Mouse (Mus musculus): Measurements from ENCODE around the gene St3gal4. TPM values are rescaled to one million over a fixed set of nuclear protein-coding genes. Genes with fewer than 3 reads are reported as not detected.

St3gal4 gene
- polyA plus RNA-seq, 1 experiment from 2014 or later, result 11.8 TPM

DNA sequence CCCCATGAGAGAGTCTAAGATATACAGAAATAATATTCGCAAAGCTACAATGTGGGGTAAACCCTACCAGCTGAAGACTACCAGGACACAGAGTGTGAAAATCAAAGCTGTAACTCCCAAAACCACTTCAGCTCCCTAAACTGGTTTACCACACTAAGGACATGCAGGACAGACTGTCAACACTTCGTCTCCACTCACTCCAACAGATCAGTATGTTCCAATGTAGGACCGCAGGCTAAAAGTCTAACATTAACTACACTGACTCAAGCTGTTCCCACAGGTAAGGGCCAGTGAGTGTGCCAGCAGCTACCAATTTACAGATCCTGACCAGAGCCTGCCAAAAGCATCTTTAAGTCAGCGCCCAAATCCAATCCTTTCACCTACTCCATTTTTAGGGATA is 67.4 kb downstream of the St3gal4 start:
- H3K9me3 ChIP-seq, result no peaks in the 10 kb centered on the region
- H3K9ac ChIP-seq, result no peak overlapping the region
- no peaks in the 10 kb centered on the region for H3K4me1 ChIP-seq
- no peak overlapping the region for H3K27ac ChIP-seq
- H3K27me3 ChIP-seq (replicated peaks), result no peaks in the 10 kb centered on the region
- H3K36me3 ChIP-seq, result peaks cover 8% of the 10 kb centered on the region; the same call in 1 of the 2 replicates
- no peak overlapping the region for H3K4me3 ChIP-seq
- no peak for ATAC-seq (ENCODE audit: low FRiP score, low read depth)
- H3K4me2 ChIP-seq (replicated peaks), result no peak overlapping the region
- WGBS, result 96% methylated on average over 4 of the region's 4 CpGs

DNA sequence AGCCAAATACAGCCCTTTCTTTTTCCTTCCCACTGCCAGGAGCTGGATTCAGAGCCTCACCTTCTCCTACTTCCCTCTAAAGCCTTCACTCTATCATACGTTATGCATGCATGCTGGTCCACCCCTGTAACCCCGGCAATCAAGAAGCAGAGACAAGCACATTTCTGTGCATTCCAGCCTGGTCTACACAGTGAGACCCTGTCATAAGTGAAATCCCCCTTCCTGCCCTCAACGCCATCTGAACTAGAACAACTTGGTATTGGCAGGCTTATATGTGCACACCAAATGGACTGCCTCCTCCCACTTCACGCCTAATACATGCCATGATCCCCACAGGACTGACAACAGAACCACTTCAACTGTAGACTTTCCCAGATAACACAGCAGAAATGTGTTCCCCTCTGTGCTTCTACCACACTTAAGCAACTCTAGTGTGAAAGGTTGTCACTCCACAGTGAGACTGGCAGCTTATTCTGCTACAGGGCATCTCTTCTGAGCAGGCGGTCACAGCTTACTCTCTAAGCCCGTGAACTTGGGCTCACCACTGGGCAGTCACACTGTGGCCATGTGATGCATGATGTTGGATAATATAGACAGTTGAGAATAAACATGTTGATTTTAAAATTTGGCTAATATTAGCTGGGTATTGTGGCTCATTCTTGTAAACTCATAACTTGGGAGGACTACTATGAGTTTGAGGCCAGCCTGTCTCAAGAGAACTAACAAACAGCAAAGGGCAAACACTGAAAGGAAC is 68.2 kb downstream of the St3gal4 start:
- no peaks in the 10 kb centered on the region for H3K9me3 ChIP-seq
- no peaks in the 10 kb centered on the region for H3K27me3 ChIP-seq (replicated peaks)
- no peak overlapping the region for H3K27ac ChIP-seq
- H3K9ac ChIP-seq, result no peak overlapping the region
- no peak overlapping the region for H3K4me3 ChIP-seq
- H3K4me2 ChIP-seq (replicated peaks), result no peak overlapping the region
- ATAC-seq (ENCODE audit: low FRiP score, low read depth), result no peak
- no peaks in the 10 kb centered on the region for H3K4me1 ChIP-seq
- 91% methylated on average over 6 of the region's 6 CpGs for WGBS
- H3K36me3 ChIP-seq, result peaks cover 8% of the 10 kb centered on the region; the same call in 1 of the 2 replicates

DNA sequence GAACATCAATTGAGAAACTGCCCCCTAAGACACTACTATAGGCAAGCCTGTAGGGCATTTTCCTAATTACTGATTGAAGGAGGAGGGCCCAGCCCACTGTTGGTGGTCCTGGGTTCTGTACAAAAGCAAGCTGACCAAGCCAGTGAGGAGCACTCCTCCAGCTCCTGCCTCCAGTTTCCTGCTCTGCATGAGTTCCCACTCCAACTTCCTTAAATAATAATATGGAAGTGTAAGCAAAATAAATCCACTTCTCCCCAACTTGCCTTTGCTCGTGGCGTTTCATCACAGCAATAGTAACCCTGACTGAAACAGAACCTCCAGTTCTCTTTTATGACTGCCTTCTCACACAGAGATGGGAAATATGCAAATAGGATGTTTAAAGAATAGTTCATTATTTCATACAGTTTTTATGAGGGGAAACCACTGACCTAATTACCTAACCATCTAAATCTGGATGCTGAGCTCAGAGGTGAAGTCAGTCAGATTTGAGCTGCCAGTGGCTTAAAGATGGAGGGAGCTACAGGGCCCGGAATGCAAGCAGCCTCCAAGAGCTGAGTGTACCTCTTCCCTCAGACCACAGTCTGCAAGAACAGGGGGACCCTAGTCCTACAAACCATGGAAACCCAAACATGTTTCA is 69.1 kb downstream of the St3gal4 start:
- no peak for ATAC-seq (ENCODE audit: low FRiP score, low read depth)
- no peak overlapping the region for H3K9ac ChIP-seq
- 81% methylated on average over 3 of the region's 3 CpGs for whole genome bisulfite sequencing
- H3K27me3 ChIP-seq (replicated peaks), result no peaks in the 10 kb centered on the region
- no peak overlapping the region for H3K4me2 ChIP-seq (replicated peaks)
- no peaks in the 10 kb centered on the region for H3K4me1 ChIP-seq
- H3K27ac ChIP-seq, result no peak overlapping the region
- peaks cover 8% of the 10 kb centered on the region; the same call in 1 of the 2 replicates for H3K36me3 ChIP-seq
- no peak overlapping the region for H3K4me3 ChIP-seq
- H3K9me3 ChIP-seq, result no peaks in the 10 kb centered on the region

DNA sequence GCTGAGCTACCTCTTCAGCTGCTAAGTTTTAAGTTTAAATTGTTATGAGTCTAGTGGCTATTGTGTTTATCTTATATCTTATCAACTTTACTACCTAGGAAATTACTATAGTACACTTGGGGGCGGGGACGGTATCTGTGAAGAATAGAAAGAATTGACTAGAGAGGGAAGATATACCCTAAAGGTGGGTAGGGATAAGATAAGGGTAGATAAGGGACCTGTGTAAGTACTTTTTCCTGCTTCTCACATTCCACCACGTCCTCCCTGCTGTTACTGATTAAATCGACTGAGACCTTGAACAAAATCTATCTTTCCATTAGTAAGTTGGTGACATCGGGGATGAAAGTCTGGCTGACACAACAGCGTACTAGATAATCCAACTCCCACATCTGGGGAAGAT is 70.6 kb downstream of the St3gal4 start:
- no peak for ATAC-seq (ENCODE audit: low FRiP score, low read depth)
- 93% methylated on average over 6 of the region's 6 CpGs for WGBS
- Histone ChIP-seq H3K27me3 (replicated peaks) (no peaks in the 10 kb centered on the region), H3K9ac (no peak overlapping the region), H3K4me2 (replicated peaks) (no peak overlapping the region), H3K9me3 (no peaks in the 10 kb centered on the region), H3K36me3 (peaks cover 8% of the 10 kb centered on the region; the same call in 1 of the 2 replicates), H3K4me3 (no peak overlapping the region), H3K4me1 (peaks cover 7% of the 10 kb centered on the region; the same call in 1 of the 2 replicates), H3K27ac (no peak overlapping the region)

DNA sequence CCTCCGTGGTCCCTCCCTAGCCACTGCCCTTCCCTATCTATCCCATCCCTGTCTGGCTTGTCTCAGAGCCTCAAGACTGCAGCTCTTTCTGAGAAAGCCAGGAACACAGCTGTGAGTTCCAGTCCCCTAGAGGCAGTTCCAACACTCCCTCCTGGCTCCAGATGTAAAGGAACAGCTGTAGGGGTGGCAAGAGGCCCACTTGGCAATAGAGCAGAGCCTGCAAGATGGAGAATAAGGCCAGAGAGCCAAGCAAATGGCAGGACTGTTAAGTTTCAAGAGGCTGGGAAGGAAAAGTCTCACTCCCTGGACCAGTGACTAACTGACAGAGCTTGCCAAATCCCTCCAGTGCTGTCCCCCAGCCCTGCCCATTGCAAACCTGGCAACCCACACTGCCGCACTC is 73.3 kb downstream of the St3gal4 start:
- Histone ChIP-seq H3K4me2 (replicated peaks) (no peak overlapping the region), H3K9me3 (no peaks in the 10 kb centered on the region), H3K36me3 (no peaks in the 10 kb centered on the region), H3K4me3 (no peak overlapping the region), H3K4me1 (peaks cover 7% of the 10 kb centered on the region; the same call in 1 of the 2 replicates), H3K9ac (no peak overlapping the region), H3K27me3 (replicated peaks) (no peaks in the 10 kb centered on the region), H3K27ac (no peak overlapping the region)
- no peak for ATAC-seq (ENCODE audit: low FRiP score, low read depth)
- 92% methylated on average over 2 of the region's 2 CpGs for WGBS

DNA sequence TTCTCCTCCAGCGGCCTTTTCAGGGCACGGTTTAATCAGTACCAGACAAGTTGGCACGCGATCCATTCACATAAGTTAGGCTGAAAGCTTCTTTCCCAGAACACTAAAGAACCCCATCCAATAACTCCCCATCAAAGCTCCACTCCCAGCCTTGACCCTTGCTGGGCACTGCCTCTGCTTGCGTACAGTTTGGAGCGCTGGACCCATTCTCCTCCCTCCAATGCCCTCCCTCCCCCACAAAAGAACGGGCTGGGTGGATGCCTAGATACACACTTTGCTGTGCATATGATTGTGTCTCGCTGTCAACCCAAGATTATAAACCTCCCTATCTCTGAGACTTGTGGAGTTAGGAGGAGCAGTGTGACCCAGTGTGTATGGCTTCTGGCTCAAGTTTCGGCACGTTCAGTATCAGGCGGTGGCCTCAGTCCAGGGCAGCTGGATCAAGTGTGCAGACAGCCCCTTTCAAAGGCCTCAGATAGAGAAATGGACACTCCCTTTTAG is 74.0 kb downstream of the St3gal4 start:
- H3K9ac ChIP-seq, result no peak overlapping the region
- no peaks in the 10 kb centered on the region for H3K9me3 ChIP-seq
- H3K27ac ChIP-seq, result no peak overlapping the region
- peaks cover 7% of the 10 kb centered on the region; the same call in 1 of the 2 replicates for H3K4me1 ChIP-seq
- 69% methylated on average over 11 of the region's 11 CpGs for WGBS
- no peak for ATAC-seq (ENCODE audit: low FRiP score, low read depth)
- no peaks in the 10 kb centered on the region for H3K36me3 ChIP-seq
- no peaks in the 10 kb centered on the region for H3K27me3 ChIP-seq (replicated peaks)
- no peak overlapping the region for H3K4me3 ChIP-seq
- H3K4me2 ChIP-seq (replicated peaks), result no peak overlapping the region

DNA sequence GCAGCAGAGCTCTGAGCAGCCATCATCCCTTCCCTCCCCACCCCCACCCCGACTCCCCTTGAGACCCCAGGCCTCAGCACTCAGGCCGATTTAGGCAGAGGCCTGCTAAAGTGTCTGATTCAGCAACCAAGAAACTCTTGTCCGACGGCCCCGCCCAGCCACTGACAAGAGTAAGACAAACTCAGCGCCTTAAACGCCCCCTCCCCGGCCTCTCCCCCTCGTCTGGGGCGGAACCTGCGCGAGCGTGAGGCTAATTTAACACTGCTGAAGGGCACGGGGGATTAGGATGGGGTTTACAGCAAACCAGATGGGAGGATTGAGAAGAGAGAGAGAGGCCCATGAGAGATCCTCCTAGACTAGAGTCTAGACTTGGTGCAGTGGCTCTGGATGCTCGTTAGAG is 74.6 kb downstream of the St3gal4 start:
- Histone ChIP-seq H3K9me3 (no peaks in the 10 kb centered on the region), H3K4me1 (peaks cover 7% of the 10 kb centered on the region; the same call in 1 of the 2 replicates), H3K4me3 (no peak overlapping the region), H3K36me3 (no peaks in the 10 kb centered on the region), H3K4me2 (replicated peaks) (peak overlapping the region; percentile 25), H3K9ac (no peak overlapping the region), H3K27me3 (replicated peaks) (no peaks in the 10 kb centered on the region), H3K27ac (no peak overlapping the region)
- WGBS, result 6% methylated on average over 15 of the region's 15 CpGs
- ATAC-seq (ENCODE audit: low FRiP score, low read depth), result peak; percentile 22; the same call in 1 of the 2 replicates

DNA sequence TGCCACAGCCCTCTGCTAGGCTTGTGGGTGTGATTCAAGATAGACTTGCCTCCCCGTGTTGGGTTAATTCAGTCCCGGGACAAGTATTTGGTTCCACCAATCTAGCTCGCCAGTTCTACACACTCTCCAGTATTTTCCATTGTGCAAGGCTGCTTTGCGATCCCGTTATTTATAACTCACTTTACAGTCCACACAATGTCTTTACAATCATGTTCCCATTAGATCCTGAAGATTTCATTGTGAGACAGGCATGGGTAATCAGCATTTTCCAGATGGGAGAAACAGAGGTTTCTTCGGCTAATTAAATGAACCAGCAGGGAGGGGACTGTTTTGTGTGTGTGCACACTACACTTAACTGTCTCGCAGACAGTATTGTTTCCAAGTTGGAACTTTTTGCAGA is 75.4 kb downstream of the St3gal4 start:
- 24% methylated on average over 7 of the region's 7 CpGs for WGBS
- Histone ChIP-seq H3K27me3 (replicated peaks) (no peaks in the 10 kb centered on the region), H3K4me3 (no peak overlapping the region), H3K9me3 (no peaks in the 10 kb centered on the region), H3K4me1 (peaks cover 7% of the 10 kb centered on the region; the same call in 1 of the 2 replicates), H3K9ac (no peak overlapping the region), H3K4me2 (replicated peaks) (no peak overlapping the region), H3K27ac (no peak overlapping the region), H3K36me3 (no peaks in the 10 kb centered on the region)
- peak; percentile 64 for ATAC-seq (ENCODE audit: low FRiP score, low read depth)

DNA sequence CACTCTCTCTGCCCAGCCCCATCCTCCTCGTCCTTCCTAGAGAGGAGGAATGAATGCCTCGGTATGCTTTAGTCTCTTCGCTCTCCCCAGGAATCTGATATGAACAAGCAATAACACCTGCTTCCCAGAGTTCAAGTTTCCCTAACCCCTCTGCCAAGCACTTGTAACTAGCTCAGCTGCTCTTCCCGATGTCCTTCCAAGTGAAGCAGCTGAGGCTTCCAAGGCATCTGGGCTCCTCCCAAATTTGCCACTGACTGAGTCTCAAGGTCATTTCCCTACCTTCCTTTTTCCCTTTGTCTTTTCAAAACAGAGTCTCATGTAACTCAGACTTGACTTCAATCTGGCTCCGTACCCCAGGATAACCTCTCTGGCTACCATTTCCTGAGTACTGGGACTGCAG is 77.6 kb downstream of the St3gal4 start:
- Histone ChIP-seq H3K27ac (no peak overlapping the region), H3K4me1 (peaks cover 7% of the 10 kb centered on the region; the same call in 1 of the 2 replicates), H3K9me3 (no peaks in the 10 kb centered on the region), H3K27me3 (replicated peaks) (no peaks in the 10 kb centered on the region), H3K4me3 (no peak overlapping the region), H3K36me3 (no peaks in the 10 kb centered on the region), H3K4me2 (replicated peaks) (no peak overlapping the region), H3K9ac (no peak overlapping the region)
- 83% methylated on average over 5 of the region's 5 CpGs for WGBS
- ATAC-seq (ENCODE audit: low FRiP score, low read depth), result no peak

DNA sequence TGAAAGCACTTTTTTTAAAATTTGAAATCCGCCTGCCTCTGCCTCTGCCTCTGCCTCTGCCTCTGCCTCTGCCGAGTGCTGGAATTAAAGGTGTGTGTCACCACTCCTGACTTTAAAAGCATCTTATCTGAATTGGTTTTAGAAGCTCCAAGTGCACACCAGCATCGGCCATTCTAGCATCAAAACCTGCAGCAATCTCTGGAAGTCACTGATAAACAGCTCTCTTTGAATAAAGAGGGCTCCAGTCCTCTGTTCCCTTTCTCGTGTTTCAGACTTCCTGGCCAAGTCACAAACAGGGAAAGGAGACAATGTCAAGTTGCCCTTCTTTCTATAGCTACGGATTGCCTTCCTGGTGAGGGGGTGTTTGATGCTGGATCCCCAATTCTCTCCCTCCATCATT is 79.2 kb downstream of the St3gal4 start:
- Histone ChIP-seq H3K9ac (no peak overlapping the region), H3K4me3 (no peak overlapping the region), H3K27ac (no peak overlapping the region), H3K4me2 (replicated peaks) (no peak overlapping the region), H3K4me1 (peaks cover 7% of the 10 kb centered on the region; the same call in 1 of the 2 replicates), H3K36me3 (no peaks in the 10 kb centered on the region), H3K27me3 (replicated peaks) (0 out of 2 replicates have a peak, but pooled peaks cover under 1% of the 10 kb centered on the region), H3K9me3 (no peaks in the 10 kb centered on the region)
- 74% methylated on average over 5 of the region's 5 CpGs for WGBS
- ATAC-seq (ENCODE audit: low FRiP score, low read depth), result no peak

DNA sequence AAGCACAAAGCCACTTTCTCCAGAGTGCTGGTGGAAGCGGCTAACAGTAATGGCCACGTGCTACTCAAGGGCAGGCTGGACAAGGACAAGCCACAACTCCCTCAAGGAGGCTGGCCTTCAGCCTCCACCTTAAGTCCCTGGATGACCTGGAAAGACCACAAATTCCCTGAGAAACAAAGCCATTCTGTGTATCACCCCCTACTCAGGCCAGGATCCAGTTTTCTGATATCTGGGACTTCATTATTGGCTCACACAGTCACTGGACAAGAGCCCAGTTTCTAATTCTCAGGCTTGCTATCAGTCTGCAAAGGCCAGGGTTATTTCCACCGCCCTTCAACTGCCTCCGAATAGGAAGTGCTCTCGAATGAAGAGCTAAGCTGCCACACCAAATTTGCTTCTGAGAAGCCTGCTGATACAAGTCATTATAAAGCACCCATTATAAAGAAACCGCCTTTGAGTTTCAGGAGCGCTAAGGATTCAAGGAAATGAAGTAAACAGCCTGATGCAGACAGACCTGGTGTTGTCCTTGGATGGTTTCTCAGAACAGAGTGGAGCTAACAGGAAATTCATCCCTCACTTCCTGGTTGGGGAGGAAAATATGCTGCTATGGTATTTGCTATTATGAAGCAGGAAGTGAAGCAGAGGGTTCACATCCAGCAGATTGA is 80.0 kb downstream of the St3gal4 start:
- H3K9ac ChIP-seq, result no peak overlapping the region
- ATAC-seq (ENCODE audit: low FRiP score, low read depth), result no peak
- H3K27me3 ChIP-seq (replicated peaks), result 0 out of 2 replicates have a peak, but pooled peaks cover 4% of the 10 kb centered on the region
- WGBS, result 81% methylated on average over 7 of the region's 7 CpGs
- no peaks in the 10 kb centered on the region for H3K9me3 ChIP-seq
- H3K4me3 ChIP-seq, result no peak overlapping the region
- peaks cover 1% of the 10 kb centered on the region; the same call in 1 of the 2 replicates for H3K4me1 ChIP-seq
- H3K36me3 ChIP-seq, result no peaks in the 10 kb centered on the region
- H3K27ac ChIP-seq, result no peak overlapping the region
- H3K4me2 ChIP-seq (replicated peaks), result no peak overlapping the region

DNA sequence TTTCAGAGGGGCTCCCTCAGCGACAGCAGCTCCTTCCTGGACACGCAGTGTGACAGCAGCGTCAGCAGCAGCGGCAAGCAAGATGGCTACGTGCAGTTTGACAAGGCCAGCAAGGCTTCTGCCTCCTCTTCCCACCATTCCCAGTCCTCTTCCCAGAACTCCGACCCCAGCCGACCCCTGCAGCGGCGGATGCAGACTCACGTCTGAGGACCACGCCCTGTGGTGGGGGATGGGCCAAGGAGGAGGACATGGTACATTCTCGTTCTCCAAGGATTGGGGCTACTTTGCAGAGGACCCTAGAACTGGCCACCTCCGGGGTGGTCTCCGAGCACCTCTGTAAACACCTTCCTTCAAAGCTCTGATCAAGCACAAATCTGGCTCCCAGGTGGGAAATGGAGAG is 84.0 kb downstream of the St3gal4 start:
- no peak overlapping the region for H3K9ac ChIP-seq
- H3K4me3 ChIP-seq, result no peak overlapping the region
- H3K36me3 ChIP-seq, result no peaks in the 10 kb centered on the region
- H3K27me3 ChIP-seq (replicated peaks), result 0 out of 2 replicates have a peak, but pooled peaks cover 4% of the 10 kb centered on the region
- no peaks in the 10 kb centered on the region for H3K9me3 ChIP-seq
- no peak overlapping the region for H3K4me2 ChIP-seq (replicated peaks)
- no peak overlapping the region for H3K27ac ChIP-seq
- no peaks in the 10 kb centered on the region for H3K4me1 ChIP-seq
- WGBS, result 57% methylated on average over 14 of the region's 14 CpGs
- ATAC-seq (ENCODE audit: low FRiP score, low read depth), result no peak
